Mouse (Mus musculus): Measurements from ENCODE around the gene Cdk5rap3.

GRCm38 (mm10) chr11:96885901-96886340 lies 30.4 kb downstream of the Cdk5rap3 start:
- TF ChIP-seq CTCF (IDR thresholded peaks at IDR 0.05; ENCODE audit: low read depth, low read length), result no peak
- no peak for TF ChIP-seq TAL1 (conservative IDR thresholded peaks at IDR 0.05; ENCODE audit: low read depth, low read length)
- no peak for TF ChIP-seq POLR2AphosphoS5 (IDR thresholded peaks at IDR 0.05; ENCODE audit: insufficient replicate concordance, low read depth, low read length)
